Mouse (Mus musculus) induced T-regulatory cell, adult 2 months (primary cell): Measurements from ENCODE around the gene Sncb.
A peak's percentile ranks its signal among the peaks of the same experiment; 100 is the strongest.

Source experiments
- DNase-seq: peaks from one replicate; pipeline ENCODE4 v3.0.0-alpha.2; 2012; ENCODE audit warnings: low read depth

The Sncb gene

DNA sequence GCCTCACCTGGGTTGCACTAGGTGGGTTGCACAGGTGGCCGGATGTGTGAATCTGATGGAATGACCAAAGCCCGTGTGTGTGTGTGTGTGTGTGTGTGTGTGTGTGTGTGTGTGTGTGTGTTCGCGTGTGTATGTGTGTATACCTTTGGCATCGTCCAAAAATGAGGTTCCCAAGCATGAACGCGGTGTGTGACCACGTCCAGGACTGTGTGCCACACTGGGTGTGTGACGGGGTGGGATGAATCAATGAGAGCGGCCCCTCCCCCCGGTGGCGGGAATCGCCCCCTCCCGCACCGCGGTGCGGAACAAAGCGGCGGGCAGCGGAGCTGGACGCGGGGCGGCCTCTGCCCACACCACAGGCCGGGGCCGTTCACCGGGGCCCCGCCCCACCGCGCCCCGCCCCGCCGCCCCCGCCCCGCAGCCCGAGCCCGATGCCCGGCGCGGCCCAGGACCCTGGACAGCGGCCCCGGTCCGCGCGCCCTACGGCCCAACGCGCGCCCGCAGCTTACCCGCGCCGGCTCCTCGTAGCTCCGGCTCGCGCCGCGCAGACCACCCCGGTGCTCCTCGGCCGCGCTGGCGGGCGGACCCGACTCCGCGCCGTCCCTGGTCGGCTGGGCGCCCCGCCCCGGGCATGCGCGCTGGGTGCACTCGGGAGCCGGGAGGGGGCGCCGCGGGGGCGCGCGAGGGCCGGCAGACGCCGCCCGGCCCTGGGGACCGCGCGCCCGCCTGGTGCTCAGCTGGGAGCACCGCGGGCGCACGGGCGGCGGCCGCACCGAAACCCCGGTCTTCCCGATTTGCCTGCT is 17.1 kb downstream of the Sncb start:
- peak; percentile 8 for DNase-seq

DNA sequence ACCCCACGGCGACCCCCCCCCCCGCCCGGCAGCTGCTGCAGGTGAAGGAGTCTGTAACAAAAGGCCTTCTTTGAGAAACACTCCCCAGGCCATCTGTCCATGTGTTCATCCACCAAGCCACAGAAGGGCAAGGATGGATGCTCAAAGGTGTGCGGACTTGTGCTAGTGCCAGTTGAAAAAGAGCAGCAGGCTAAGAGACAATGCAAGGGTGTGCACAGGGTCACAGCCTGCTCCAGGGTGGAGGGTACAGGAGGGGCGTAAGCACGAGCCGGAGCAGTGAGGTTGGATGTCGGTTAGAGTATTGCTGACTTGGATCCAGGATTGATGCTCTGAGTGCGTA is 17.7 kb downstream of the Sncb start:
- no peak for DNase-seq

DNA sequence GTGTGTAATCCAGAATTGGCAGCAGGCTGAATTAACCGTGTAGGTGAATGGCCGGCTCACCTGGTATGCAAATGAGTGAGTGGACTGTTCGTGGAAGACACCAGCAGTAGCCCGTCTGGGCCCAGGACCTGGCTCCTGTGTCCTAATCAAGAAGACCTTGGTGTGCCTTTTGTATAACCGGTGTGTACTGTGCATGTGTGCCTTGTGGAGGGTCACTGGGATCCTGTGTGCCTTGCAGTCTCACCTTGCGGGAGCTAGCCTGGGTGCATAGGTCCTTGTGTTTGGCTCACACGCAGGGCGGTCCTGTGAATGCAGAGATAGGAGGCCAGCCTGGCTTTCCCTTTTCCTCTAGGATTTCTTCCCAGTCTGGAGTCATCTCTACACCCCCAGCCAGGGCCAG is 18.2 kb downstream of the Sncb start:
- DNase-seq: no peak

DNA sequence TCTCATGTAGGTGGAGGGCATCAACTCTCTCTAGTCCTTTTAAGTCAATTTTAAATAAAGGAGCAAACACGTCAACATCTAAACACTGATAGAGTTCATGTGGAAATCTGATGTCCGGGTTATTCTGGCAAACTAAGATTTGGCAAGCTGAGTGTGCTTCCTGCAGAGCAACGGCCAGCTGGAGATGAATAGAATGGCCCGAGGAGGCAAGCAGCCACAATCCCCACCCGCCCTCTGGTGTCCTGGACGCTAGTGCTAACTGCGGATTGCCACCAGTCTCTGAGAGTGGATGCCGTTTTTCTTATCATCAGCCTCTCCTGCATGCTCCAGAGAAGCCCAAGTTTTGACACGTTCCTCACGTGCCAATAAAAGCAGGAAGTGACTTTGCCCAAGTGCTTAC is 19.5 kb downstream of the Sncb start:
- DNase-seq: no peak

DNA sequence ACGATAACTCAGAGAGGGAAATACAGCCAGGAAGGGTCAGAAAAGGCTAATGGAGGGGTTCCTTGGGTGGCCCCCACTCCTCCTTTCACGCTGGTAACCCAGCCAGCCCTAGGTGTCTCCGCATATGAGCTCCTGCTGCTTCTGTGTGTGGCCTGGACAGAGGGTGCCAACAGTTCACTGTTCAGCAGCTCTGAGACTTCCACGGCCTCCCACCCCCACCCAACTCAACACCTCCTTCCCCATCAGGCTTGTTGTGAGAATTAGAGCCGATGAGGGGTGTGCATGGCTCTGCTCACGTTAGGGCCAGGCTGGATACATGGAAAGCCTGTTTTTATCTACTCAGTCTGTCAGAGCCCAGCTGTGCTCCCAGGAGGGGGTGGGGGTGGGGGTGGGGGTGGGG is 20.3 kb downstream of the Sncb start:
- no peak for DNase-seq

DNA sequence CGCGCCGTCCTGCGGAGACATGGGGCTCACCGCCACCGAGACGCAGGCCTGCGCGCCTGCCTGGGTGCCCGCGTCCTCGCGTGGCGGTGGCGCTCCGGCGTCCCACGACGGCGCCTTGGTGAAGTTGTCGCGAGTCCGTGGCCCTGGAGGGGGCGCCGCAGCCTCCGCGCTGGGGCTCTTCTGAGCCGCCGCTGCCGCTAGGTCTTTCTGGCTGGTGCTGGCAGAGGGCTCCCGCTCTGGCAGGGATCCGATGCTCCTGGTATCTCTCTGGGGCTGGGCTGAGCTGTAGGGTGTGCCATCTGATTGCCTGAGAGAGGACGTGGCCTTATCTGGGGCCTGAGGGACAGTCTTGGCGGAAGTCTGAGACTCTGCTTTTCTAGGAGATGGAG is 28.2 kb downstream of the Sncb start:
- no peak for DNase-seq

DNA sequence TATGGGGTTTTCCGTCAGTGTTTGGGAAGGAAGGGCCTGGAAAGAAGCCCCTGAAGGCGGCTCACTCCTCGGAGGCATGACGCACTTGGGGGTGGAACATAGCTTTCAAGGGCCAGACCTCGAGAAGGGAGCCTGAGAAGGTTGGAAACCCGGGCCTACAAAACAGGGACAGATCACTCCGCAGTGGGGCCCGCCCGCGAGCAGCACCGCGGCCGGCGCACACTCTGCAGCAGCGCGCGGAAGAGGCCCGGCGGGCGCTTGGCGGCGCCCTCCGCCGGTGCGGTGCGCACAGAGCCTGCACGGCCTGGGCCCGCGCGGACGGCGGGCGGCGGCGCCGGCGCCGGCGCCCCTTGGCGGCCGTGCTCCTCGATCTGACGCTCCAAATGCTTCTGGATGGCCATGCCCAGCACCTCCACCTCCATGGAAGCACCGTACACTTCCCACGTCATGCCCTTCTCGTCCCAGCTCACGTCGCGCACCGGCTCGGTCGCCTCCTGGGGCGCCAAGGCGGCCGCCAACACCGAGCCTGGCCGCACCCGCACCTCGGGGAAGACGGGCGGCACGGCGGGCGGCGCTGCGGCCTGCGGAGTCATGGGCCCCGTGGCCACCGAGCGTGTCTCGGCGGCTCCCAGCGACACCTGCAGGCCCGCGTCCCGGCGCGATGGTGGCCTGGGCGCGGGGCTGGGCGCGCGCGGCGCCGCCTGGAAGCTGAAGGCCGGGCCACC is 28.7 kb downstream of the Sncb start:
- DNase-seq: no peak

DNA sequence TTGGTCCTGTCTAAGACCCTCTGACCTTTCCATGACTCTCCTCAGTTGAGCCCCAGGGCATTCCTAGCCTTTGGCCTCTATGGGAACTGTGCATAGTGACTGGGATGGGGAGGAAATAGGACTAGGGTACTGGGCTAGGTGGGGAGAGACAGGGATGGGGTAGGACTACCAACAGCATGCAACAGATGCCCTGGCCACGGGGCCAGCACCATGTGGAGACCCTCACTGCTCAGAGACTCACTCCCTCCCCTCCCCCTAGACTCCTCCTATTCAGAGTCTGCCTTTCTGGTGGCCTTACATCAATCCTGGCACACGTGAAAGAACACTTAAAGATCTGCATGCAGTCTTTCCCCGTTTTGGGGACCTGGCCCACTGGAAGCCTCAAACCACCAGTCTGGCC is 29.5 kb downstream of the Sncb start:
- no peak for DNase-seq

DNA sequence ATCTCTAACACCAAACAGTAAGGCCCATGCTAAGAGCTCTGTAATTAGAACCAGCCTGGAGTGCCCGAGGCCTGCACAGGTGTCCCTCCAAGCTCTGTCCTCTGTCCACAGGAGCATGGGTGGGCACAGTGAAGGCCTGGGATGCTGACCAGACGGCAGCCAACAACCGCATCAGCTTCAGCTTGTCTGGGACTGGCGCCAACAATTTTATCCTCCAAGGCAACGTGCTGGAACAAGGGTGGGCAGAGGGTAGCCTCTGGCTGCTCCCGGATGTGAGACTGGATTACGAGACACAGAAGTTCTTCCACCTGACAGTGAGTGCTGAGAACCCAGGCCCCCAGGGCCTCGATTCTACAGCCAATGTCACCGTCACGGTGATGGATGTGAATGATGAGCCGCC is 40.3 kb downstream of the Sncb start:
- DNase-seq: no peak

DNA sequence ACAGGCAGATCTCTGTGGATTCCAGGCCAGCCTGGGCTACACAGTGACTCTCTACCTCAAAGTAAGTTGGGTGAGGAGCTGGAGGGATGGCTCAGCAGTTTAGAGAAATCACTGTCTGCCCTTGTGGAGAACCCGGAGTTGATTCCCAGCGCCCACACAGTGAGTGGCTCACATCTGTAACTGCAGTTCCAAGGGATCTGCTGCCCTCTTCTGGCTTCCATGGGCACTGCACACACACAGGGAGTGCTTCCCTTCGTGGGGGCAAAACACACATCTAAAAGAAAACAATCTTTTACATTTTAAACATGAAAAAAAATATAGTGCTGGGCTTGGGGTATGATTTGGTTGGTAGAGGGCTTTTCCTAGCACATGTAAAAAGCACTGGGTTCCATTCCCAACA is 43.3 kb downstream of the Sncb start:
- no peak for DNase-seq

DNA sequence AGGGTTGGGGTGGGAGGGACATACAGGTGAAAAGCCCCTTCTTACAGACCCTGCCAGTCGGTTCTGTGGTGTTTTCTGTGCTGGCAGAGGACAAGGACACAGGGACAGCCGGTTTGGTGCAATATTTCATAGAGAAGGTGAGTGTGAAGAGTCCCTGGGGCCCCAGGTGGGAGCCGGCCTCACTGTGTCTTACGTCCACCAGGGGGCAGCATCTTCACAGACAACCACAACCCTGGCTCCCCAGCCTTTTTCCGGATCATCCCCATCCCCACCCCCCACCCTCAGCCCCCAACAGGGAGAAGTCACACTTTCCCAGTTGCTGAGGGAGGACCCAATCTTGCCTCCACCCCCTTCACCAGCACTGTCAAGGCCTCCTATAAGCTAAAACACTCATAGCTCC is 49.5 kb downstream of the Sncb start:
- DNase-seq: peak; percentile 74

DNA sequence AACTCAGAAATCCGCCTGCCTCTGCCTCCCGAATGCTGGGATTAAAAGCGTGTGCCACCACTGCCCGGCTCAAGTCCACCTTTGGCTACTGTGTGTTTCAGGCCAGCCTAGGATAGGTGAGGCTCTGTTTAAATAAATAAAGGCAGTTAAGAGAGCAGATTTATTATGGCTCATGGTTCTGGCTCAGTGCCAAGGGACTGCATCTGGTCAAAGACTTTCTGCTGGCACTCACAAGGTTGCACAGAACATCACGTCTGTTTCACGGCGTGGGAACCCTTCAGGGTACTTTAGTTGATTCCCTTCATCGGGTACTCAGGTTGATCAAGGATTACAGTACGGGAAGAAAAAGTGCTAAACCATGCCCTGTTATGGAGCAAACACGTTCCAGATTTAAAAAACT is 51.4 kb downstream of the Sncb start:
- no peak for DNase-seq

DNA sequence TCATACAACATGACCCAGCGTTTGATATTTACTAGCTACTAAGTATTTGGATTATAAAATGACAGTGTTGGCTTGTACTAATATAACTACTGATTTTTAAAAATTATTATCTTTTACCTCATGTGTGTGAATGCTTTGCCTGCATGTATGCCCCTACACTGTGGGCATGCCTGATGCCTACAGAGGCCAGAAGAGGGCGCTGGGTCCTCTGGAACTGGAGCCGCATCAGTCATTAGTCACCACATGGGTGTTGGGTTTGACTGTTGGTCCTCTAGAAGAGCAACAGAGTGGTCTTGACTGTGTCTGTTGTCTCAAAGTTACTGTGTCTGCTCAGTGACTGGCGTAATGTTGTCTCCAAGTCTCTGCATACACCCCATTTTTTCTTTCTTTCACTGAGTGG is 52.0 kb downstream of the Sncb start:
- no peak for DNase-seq

DNA sequence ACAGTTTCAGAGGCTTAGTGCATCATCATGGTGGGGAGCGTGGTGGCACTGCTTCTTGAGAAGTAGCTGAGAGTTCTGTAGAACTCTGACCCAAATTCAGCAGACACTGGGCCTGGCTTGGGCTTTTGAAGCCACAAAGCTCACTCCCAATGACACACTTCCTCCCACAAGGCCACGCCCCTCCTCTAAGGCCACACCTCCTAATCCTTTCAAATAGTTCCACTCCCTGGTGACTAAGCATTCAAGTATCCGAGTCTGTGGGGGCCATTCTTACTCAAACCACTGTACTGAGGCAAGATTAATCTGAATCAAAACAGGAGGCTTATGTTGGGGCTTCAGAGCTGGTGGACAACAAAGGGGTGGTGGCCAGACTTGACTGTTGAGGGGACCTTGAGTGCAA is 55.5 kb downstream of the Sncb start:
- no peak for DNase-seq
